Mouse (Mus musculus) MEL (cell line): Measurements from ENCODE around the gene Mlycd. TPM values are rescaled to one million over a fixed set of nuclear protein-coding genes. Genes with fewer than 3 reads are reported as not detected.

Source experiments
- DNase-seq: peaks from one replicate; pipeline ENCODE4 v3.0.0; 2011; ENCODE audit warnings: low read depth, low spot score
- H3K27ac ChIP-seq: 2 replicates; pipeline ENCODE4 v1.5.1; 2012; ENCODE audit warnings: low read depth, mild to moderate bottlenecking, control low read depth, low read length, moderate library complexity; ENCODE audit not compliant: control insufficient read depth
- H3K27me3 ChIP-seq, 2 experiments: fragments of 150-350 bp in 1 of 2; sonication (generic) in 1 of 2; 2 replicates each; pipeline ENCODE4 v1.6.1; 2012; ENCODE audit warnings: low read length in 2 of 2, mild to moderate bottlenecking in 2 of 2, improper control_type of control experiment in 1 of 2, moderate library complexity in 1 of 2; ENCODE audit not compliant: insufficient read depth in 2 of 2, control insufficient read depth in 1 of 2
- H3K36me3 ChIP-seq, 2 experiments: 2 replicates each; pipeline ENCODE4 v1.6.1; 2012 to 2014; ENCODE audit warnings: low read length in 2 of 2, improper control_type of control experiment in 1 of 2, inconsistent platforms in 1 of 2, mild to moderate bottlenecking in 1 of 2; ENCODE audit not compliant: insufficient read depth in 2 of 2, control insufficient read depth in 1 of 2
- H3K4me1 ChIP-seq, 2 experiments: fragments of 150-350 bp in 1 of 2; sonication (generic) in 1 of 2; 2 replicates each; pipeline ENCODE4 v1.6.1; 2012; ENCODE audit warnings: low read length in 2 of 2, improper control_type of control experiment in 1 of 2, mild to moderate bottlenecking in 1 of 2; ENCODE audit not compliant: insufficient read depth in 2 of 2, control insufficient read depth in 1 of 2
- H3K4me3 ChIP-seq, 2 experiments: fragments of 150-350 bp in 1 of 2; sonication (generic) in 1 of 2; 2 replicates each; pipeline ENCODE4 v1.5.1; 2012; ENCODE audit warnings: low read depth in 2 of 2, low read length in 2 of 2, mild to moderate bottlenecking in 2 of 2, moderate library complexity in 2 of 2, control low read depth in 1 of 2, improper control_type of control experiment in 1 of 2; ENCODE audit not compliant: control insufficient read depth in 1 of 2, insufficient read depth in 1 of 2
- H3K79me2 ChIP-seq: 2 replicates; pipeline ENCODE4 v1.6.1; 2012; ENCODE audit warnings: mild to moderate bottlenecking, low read length, moderate library complexity; ENCODE audit not compliant: control insufficient read depth, poor library complexity, insufficient read depth
- H3K9ac ChIP-seq: 2 replicates; pipeline ENCODE4 v1.6.1; 2012; ENCODE audit warnings: low read depth, mild to moderate bottlenecking, control low read depth, low read length, moderate library complexity; ENCODE audit not compliant: control insufficient read depth, poor library complexity, severe bottlenecking
- H3K9me3 ChIP-seq: fragments of 150-350 bp; sonication (generic); replicated peaks from 2 replicates; pipeline ENCODE4 v1.6.1; 2012; ENCODE audit warnings: mild to moderate bottlenecking, low read length, improper control_type of control experiment, moderate library complexity; ENCODE audit not compliant: insufficient read depth
- BHLHE40 ChIP-seq: IDR thresholded peaks from 2 replicates; pipeline ENCODE4 v1.6.1; 2012; ENCODE audit warnings: low read depth, mild to moderate bottlenecking, inconsistent platforms, low read length, improper control_type of control experiment, borderline replicate concordance
- CTCF ChIP-seq, 3 experiments: IDR thresholded peaks in 2 of 3; conservative IDR thresholded peaks in 1 of 3; 2 replicates each; pipeline ENCODE4 v1.5.1; 2011 to 2012; ENCODE audit warnings: low read length in 3 of 3, low read depth in 2 of 3, mild to moderate bottlenecking in 2 of 3, improper control_type of control experiment in 1 of 3, inconsistent platforms in 1 of 3, mixed read lengths in 1 of 3, moderate library complexity in 1 of 3; ENCODE audit not compliant: control insufficient read depth in 1 of 3, insufficient read depth in 1 of 3, poor library complexity in 1 of 3, severe bottlenecking in 1 of 3
- E2F4 ChIP-seq: IDR thresholded peaks from 2 replicates; pipeline ENCODE4 v1.6.1; 2011; ENCODE audit warnings: low read depth, low read length, improper control_type of control experiment, borderline replicate concordance
- ELF1 ChIP-seq: IDR thresholded peaks from 2 replicates; pipeline ENCODE4 v1.6.1; 2014; ENCODE audit warnings: low read depth, mild to moderate bottlenecking, inconsistent platforms, low read length, improper control_type of control experiment, moderate library complexity
- EP300 ChIP-seq, 2 experiments: IDR thresholded peaks; 2 replicates each; pipeline ENCODE4 v1.6.1; 2011; ENCODE audit warnings: improper control_type of control experiment in 2 of 2, low read length in 2 of 2, low read depth in 1 of 2, mild to moderate bottlenecking in 1 of 2
- GABPA ChIP-seq: IDR thresholded peaks from 2 replicates; pipeline ENCODE4 v1.6.1; 2012; ENCODE audit warnings: low read depth, mild to moderate bottlenecking, inconsistent platforms, low read length, improper control_type of control experiment, moderate library complexity
- JUND ChIP-seq: IDR thresholded peaks from 2 replicates; pipeline ENCODE4 v1.6.1; 2011; ENCODE audit warnings: low read depth, mild to moderate bottlenecking, improper control_type of control experiment, low read length
- MAFK ChIP-seq: IDR thresholded peaks from 2 replicates; pipeline ENCODE4 v1.6.1; 2011; ENCODE audit warnings: low read depth, mild to moderate bottlenecking, low read length, improper control_type of control experiment, borderline replicate concordance
- MAX ChIP-seq: IDR thresholded peaks from 2 replicates; pipeline ENCODE4 v1.6.1; 2011; ENCODE audit warnings: low read length, improper control_type of control experiment
- MYC ChIP-seq: IDR thresholded peaks from 2 replicates; pipeline ENCODE4 v1.6.1; 2011; ENCODE audit warnings: low read depth, mild to moderate bottlenecking, low read length, improper control_type of control experiment, moderate library complexity
- POLR2A ChIP-seq, 2 experiments: IDR thresholded peaks; 2 replicates each; pipeline ENCODE4 v1.6.1; 2011 to 2012; ENCODE audit warnings: low read length in 2 of 2, mild to moderate bottlenecking in 2 of 2, control low read depth in 1 of 2, improper control_type of control experiment in 1 of 2, low read depth in 1 of 2, moderate library complexity in 1 of 2; ENCODE audit not compliant: control insufficient read depth in 1 of 2, insufficient read depth in 1 of 2, poor library complexity in 1 of 2
- POLR2AphosphoS5 ChIP-seq: IDR thresholded peaks from 2 replicates; pipeline ENCODE4 v1.6.1; 2012; ENCODE audit warnings: low read depth, borderline replicate concordance, mild to moderate bottlenecking, inconsistent platforms, low read length, moderate library complexity, mixed read lengths
- RAD21 ChIP-seq: IDR thresholded peaks from 2 replicates; pipeline ENCODE4 v1.6.1; 2011; ENCODE audit warnings: mild to moderate bottlenecking, low read depth, low read length, improper control_type of control experiment
- RCOR1 ChIP-seq: IDR thresholded peaks from 2 replicates; pipeline ENCODE4 v1.6.1; 2012; ENCODE audit warnings: low read depth, mild to moderate bottlenecking, inconsistent platforms, low read length, improper control_type of control experiment
- SIN3A ChIP-seq: IDR thresholded peaks from 2 replicates; pipeline ENCODE4 v1.6.1; 2012; ENCODE audit warnings: low read length, improper control_type of control experiment, inconsistent platforms
- SMC3 ChIP-seq: IDR thresholded peaks from 2 replicates; pipeline ENCODE4 v1.6.1; 2011; ENCODE audit warnings: low read depth, low read length, improper control_type of control experiment
- TAL1 ChIP-seq: IDR thresholded peaks from 2 replicates; pipeline ENCODE4 v1.6.1; 2012; ENCODE audit warnings: mild to moderate bottlenecking, inconsistent platforms, low read length, moderate library complexity, mixed read lengths
- TBP ChIP-seq: IDR thresholded peaks from 2 replicates; pipeline ENCODE4 v1.8.0; 2011; ENCODE audit warnings: low read depth, low read length, improper control_type of control experiment
- USF2 ChIP-seq, 2 experiments: IDR thresholded peaks; 2 replicates each; pipeline ENCODE4 v1.6.1; 2011 to 2012; ENCODE audit warnings: improper control_type of control experiment in 2 of 2, low read length in 2 of 2, borderline replicate concordance in 1 of 2, inconsistent platforms in 1 of 2, low read depth in 1 of 2, mild to moderate bottlenecking in 1 of 2; ENCODE audit not compliant: insufficient read depth in 1 of 2
- ZC3H11A ChIP-seq: IDR thresholded peaks from 2 replicates; pipeline ENCODE4 v1.6.1; 2012; ENCODE audit warnings: low read depth, mild to moderate bottlenecking, inconsistent platforms, low read length, improper control_type of control experiment
- ZKSCAN1 ChIP-seq: IDR thresholded peaks from 2 replicates; pipeline ENCODE4 v1.6.1; 2012; ENCODE audit warnings: low read depth, mild to moderate bottlenecking, inconsistent platforms, low read length, improper control_type of control experiment, moderate library complexity
- polyA plus RNA-seq, 2 experiments: library from polyadenylated mRNA; stranded (reverse) in 1 of 2; unstranded in 1 of 2; fragments of >175 nt in 1 of 2; fragments of >200 nt in 1 of 2; gene quantifications; 2 replicates each; pipeline versions ENCODE4 v1.2.1 to v1.2.4; 2012; ENCODE audit warnings: low replicate concordance in 2 of 2, low read depth in 1 of 2; ENCODE audit not compliant: insufficient read length in 2 of 2, insufficient read depth in 1 of 2, missing spikeins in 1 of 2
- total RNA-seq: library from RNA; depleted of rRNA; stranded (reverse); fragments of 300-350 nt; gene quantifications from 2 replicates; pipeline ENCODE4 v1.2.3, GENCODE M21; 2012

Mlycd gene
- total and polyA plus RNA-seq, 3 experiments, result 7.2 to 13.2 TPM; not detected in 1

DNA sequence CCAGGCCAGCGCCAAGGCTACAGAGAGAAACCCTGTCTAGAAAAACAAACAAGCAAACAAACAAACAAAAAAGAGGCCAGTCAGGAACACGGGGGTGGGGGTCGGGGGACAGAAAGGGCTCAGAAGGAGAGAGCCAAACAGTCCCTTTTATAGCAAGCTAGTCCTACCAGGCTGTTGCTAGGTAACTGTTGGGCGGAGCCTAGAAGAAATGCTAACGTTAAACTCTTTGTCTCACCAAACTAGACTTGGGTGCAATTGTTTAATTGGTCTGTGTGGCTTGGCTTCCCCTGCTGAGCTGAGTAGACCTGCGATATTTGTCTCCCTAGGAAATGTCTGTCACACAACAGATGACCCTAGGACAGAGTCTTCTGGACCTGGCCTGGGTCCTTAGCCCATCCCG is 16.2 kb upstream of the Mlycd start:
- Histone ChIP-seq H3K9ac (no peak overlapping the region), H3K79me2 (no peaks in the 10 kb centered on the region), H3K36me3 (no peaks in the 10 kb centered on the region), H3K27me3 (peaks cover 0 to 2% of the 10 kb centered on the region in 2 experiments; a peak in 1 of 4 replicates), H3K4me3 (no peak overlapping the region), H3K9me3 (no peaks in the 10 kb centered on the region), H3K27ac (no peak overlapping the region), H3K4me1 (no peaks in the 10 kb centered on the region)
- TF ChIP-seq POLR2A (IDR thresholded peaks at IDR 0.05; ENCODE audit: control insufficient read depth in 1 of 2, insufficient read depth in 1 of 2, low read depth in 1 of 2, low read length in 2 of 2, poor library complexity in 1 of 2) (no peak), MAX (no peak), GABPA (no peak), TBP (no peak), EP300 (IDR thresholded peaks at IDR 0.05; ENCODE audit: low read depth in 1 of 2, low read length in 2 of 2) (no peak), BHLHE40 (no peak), ZKSCAN1 (no peak), E2F4 (no peak), TAL1 (no peak), RCOR1 (no peak), JUND (no peak), USF2 (IDR thresholded peaks at IDR 0.05; ENCODE audit: borderline replicate concordance in 1 of 2, insufficient read depth in 1 of 2, low read depth in 1 of 2, low read length in 2 of 2) (no peak), MYC (no peak)
- DNase-seq, result no peak

DNA sequence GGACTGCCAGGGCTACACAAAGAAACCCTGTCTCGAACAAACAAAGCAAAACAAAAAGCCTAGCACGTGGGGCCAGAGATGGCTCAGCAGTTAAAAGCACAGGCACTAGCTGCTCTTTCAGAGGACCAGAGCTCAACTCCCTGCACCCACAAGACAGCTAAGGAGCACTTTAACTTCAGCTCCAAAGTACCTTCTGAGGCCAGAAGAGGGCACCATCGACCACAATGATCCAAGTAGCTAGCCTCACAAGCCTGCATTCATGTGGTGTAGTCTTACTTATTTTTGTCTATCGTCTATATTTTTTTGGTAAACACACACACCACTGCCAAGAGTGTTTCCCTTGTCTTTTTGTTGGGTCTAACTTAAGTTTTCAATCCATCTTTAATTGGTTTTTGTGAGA is 14.1 kb upstream of the Mlycd start:
- peak; percentile 83 for DNase-seq
- Histone ChIP-seq H3K4me3 (no peak overlapping the region), H3K9ac (no peak overlapping the region), H3K36me3 (no peaks in the 10 kb centered on the region), H3K27ac (no peak overlapping the region), H3K27me3 (peaks cover 0 to 2% of the 10 kb centered on the region in 2 experiments; a peak in 1 of 4 replicates), H3K9me3 (no peaks in the 10 kb centered on the region), H3K4me1 (no peaks in the 10 kb centered on the region), H3K79me2 (no peaks in the 10 kb centered on the region)
- TF ChIP-seq GABPA (no peak), MAFK (no peak), ELF1 (no peak), RAD21 (peak; percentile 48), SIN3A (0 out of 2 replicates have a peak, but pooled peaks have one; percentile 14), CTCF (IDR thresholded peaks at IDR 0.05 in 2 of 3, conservative IDR thresholded peaks at IDR 0.05 in 1 of 3; ENCODE audit: control insufficient read depth in 1 of 3, insufficient read depth in 1 of 3, low read depth in 2 of 3, low read length in 3 of 3, poor library complexity in 1 of 3, severe bottlenecking in 1 of 3) (peak; percentile 60 to 71 (median 60)), POLR2AphosphoS5 (no peak), SMC3 (peak; percentile 48), ZC3H11A (peak; percentile 39)
